Mouse (Mus musculus): ENCODE data around the gene Pfkfb1. TPM values are rescaled to one million over a fixed set of nuclear protein-coding genes. Genes with fewer than 3 reads are reported as not detected.

Gene Pfkfb1
- 7.5 and 10.8 TPM in 2 replicates for total RNA-seq (2015)
- total RNA-seq (2017), result 4.0 and 4.5 TPM in 2 replicates

GRCm38 (mm10) chrX:150588023-150588764 lies at the start of gene Pfkfb1:
Gene Pfkfb1, plus strand, starts transcription at chrX:150588229.
- peak; percentile 98 for ATAC-seq (replicated peaks; ENCODE audit: poor library complexity)

GRCm38 (mm10) chrX:150540111-150540510 lies 47.9 kb upstream of the Pfkfb1 start:
- ATAC-seq (replicated peaks; ENCODE audit: poor library complexity), result 0 out of 2 replicates have a peak, but pooled peaks have one; percentile 44

- ATAC-seq (replicated peaks; ENCODE audit: poor library complexity), result no peak
These were observed 46.3 kb upstream of the Pfkfb1 start for GRCm38 (mm10) chrX:150541684-150542083.

DNA sequence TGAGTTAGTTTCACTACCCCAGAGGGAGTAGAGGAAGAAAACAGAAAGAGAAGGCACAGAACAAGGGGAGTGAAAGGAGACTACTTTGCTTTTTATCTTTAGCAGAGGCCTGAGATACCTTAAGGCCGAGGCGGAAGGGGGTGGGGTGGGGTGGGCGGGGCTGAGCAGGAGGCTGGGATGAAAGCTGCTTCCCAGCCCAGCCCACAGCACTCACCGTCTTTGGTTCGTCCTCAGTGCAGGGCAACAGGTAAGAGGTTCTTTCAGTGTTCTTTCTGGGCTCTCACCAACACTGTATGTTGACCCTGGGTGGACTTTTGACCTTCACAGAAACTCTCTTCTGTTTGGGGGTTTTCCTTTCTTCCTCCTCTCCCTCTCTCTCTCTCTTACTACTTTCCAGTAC lies 40.8 kb upstream of the Pfkfb1 start, which contains the start of gene Alas2:
Alas2 (plus strand) TSS at position 137 of the 400 bp plus-strand sequence.
- no peak for ATAC-seq (replicated peaks; ENCODE audit: poor library complexity)

GRCm38 (mm10) chrX:150549639-150550038 lies 38.4 kb upstream of the Pfkfb1 start:
- ATAC-seq (replicated peaks; ENCODE audit: poor library complexity), result peak; percentile 98

- no peak for ATAC-seq (replicated peaks; ENCODE audit: poor library complexity)
These were observed 36.0 kb upstream of the Pfkfb1 start for GRCm38 (mm10) chrX:150551986-150552385.

DNA sequence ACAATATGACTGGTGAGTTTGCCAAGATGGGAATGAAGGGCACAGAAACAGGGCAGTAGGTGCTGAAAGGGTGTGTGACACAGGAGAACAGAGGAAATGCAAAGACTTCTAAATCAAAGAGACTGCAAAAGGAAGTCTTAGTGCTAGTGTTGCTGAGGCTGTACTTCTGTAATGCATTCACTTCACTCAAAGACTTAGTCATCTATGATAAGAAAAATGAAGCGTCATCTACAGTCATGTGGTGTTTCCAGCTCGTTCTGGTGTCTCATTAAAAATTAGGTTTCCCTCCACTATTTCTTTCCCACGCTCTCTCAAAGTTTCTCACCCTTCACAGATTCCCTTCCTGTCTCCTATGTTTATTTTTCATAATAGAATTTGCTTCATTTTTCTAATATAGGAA lies 34.0 kb upstream of the Pfkfb1 start:
- no peak for ATAC-seq (replicated peaks; ENCODE audit: poor library complexity)

- peak; percentile 100 for ATAC-seq (replicated peaks; ENCODE audit: poor library complexity)
These were observed 23.2 kb upstream of the Pfkfb1 start for GRCm38 (mm10) chrX:150564644-150565357.

- ATAC-seq (replicated peaks; ENCODE audit: poor library complexity), result no peak
These were observed 6.1 kb upstream of the Pfkfb1 start for GRCm38 (mm10) chrX:150581921-150582320.

DNA sequence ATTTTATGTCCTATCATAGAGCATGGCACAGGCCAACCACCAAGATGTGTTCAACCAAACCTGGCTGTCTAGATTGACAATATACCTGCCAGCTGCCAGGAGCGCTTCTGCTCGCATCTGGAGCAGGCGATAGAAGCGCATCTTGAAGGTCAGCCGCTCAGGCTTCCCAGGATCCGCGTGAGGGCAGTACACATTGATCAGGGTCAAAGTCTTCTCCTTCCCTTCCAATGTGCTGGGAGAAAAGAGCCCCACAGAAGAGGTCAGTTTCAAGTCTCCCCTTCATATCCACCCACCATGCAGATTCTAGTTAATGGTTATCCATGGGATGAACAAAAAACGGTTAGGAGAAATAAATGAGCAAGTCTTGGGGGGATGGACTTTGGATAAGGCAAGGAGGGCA lies 2.9 kb upstream of the Pfkfb1 start:
- no peak for ATAC-seq (replicated peaks; ENCODE audit: poor library complexity)

- ATAC-seq (replicated peaks; ENCODE audit: poor library complexity), result no peak
These were observed 1.7 kb downstream of the Pfkfb1 start, which contains the start of gene Apex2 for GRCm38 (mm10) chrX:150589696-150590095. Gene Apex2, minus strand, starts transcription at chrX:150589868.

DNA sequence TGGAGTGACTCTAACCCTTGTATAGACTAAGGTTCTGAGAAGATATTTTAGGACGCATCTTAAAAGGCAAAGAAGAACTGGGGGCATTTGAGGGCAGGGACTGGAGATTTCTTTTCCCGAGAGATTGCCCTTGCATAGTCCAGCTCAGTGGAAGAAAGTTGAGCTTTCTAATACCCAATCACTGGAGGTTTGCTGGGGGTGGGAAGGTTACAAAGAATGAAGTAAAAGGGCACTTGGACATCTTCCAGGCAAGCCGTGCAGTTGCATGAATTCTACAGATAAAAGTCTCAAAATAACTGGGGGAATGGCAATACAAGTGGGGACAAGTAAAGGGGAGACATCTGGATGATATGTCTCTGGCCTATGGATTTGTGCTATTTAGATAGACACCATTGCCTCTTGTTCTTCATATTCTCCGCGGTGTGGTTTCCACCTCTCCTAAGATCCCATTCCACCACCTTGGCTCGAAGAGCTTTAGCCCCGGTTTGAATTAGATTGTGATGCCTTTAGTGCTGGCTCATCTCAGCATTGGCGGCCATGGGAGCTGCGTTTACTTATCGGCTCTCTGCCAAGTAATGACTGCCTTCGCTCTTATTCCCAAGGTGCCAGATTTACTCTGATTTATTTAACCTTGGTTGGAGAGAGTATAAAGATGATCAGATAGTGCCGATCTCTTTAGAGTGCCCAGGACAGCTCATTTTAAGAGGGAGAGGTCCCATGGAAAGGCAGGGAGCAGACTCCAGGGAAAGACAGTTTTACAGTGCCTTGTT lies 5.4 kb downstream of the Pfkfb1 start:
- no peak for ATAC-seq (replicated peaks; ENCODE audit: poor library complexity)

- ATAC-seq (replicated peaks; ENCODE audit: poor library complexity), result no peak
These were observed 6.1 kb downstream of the Pfkfb1 start for GRCm38 (mm10) chrX:150594176-150594575.

- no peak; the same call in 1 of the 2 replicates for ATAC-seq (replicated peaks; ENCODE audit: poor library complexity)
These were observed 7.2 kb downstream of the Pfkfb1 start for GRCm38 (mm10) chrX:150595016-150595760.

GRCm38 (mm10) chrX:150598882-150599281 lies 10.9 kb downstream of the Pfkfb1 start:
- ATAC-seq (replicated peaks; ENCODE audit: poor library complexity), result no peak

DNA sequence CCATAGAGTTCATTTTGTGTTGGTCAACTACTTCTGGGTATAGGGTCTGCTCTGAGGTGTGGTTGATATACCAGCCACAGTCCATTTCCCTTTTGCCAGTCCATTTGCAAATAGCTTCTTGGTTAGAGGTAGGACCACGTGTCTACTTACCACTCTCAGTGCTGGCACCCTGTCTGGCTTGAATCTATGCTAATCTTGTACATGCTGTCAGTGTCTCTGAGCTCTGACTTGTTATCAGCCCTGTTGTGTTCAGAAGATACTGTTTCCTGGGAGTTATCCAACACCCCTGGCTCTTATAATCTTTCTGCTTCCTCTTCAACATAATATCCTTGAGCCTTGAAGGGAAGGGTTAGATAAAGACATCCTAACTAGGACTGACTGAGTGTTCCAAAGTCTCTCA lies 48.4 kb downstream of the Pfkfb1 start:
- ATAC-seq (replicated peaks; ENCODE audit: poor library complexity), result peak; percentile 85

GRCm38 (mm10) chrX:150656122-150656907 lies 68.3 kb downstream of the Pfkfb1 start:
- ATAC-seq (replicated peaks; ENCODE audit: poor library complexity), result no peak

GRCm38 (mm10) chrX:150656908-150657796 lies 69.1 kb downstream of the Pfkfb1 start, which contains the start of gene Tro:
Gene Tro, minus strand, starts transcription at chrX:150657583.
- no peak for ATAC-seq (replicated peaks; ENCODE audit: poor library complexity)

GRCm38 (mm10) chrX:150657797-150658118 lies 69.7 kb downstream of the Pfkfb1 start:
- ATAC-seq (replicated peaks; ENCODE audit: poor library complexity), result no peak

All from megakaryocyte progenitor cell, adult 5-6 weeks (primary cell).